Mouse (Mus musculus) intestine, postnatal 0 days (tissue): ENCODE data around the gene Rsph1. TPM values are rescaled to one million over a fixed set of nuclear protein-coding genes. Genes with fewer than 3 reads are reported as not detected.

Experiments used
- ATAC-seq: fragments of 200-750 bp; cut with Nextera tagmentation; 2 replicates; pipeline ENCODE4 v1.8.0; 2017; ENCODE audit warnings: mild to moderate bottlenecking, moderate TSS enrichment, moderate library complexity
- H3K27ac ChIP-seq: fragments of 300-500 bp; sonication (generic); 2 replicates; pipeline ENCODE4 v1.5.1; 2014; ENCODE audit warnings: mild to moderate bottlenecking, low read depth, low read length, moderate library complexity
- H3K27me3 ChIP-seq: fragments of 300-500 bp; sonication (generic); replicated peaks from 2 replicates; pipeline ENCODE4 v1.6.1; 2014; ENCODE audit warnings: low read length, mixed read lengths; ENCODE audit not compliant: control insufficient read depth, insufficient read depth
- H3K36me3 ChIP-seq: fragments of 300-500 bp; sonication (generic); 2 replicates; pipeline ENCODE4 v1.6.1; 2014; ENCODE audit warnings: mild to moderate bottlenecking, moderate library complexity; ENCODE audit not compliant: control insufficient read depth, insufficient read depth
- H3K4me1 ChIP-seq: fragments of 300-500 bp; sonication (generic); replicated peaks from 2 replicates; pipeline ENCODE4 v1.6.1; 2014; ENCODE audit warnings: antibody characterized with exemption, low read length, mixed read lengths; ENCODE audit not compliant: control insufficient read depth, insufficient read depth
- H3K4me2 ChIP-seq: fragments of 300-500 bp; sonication (generic); replicated peaks from 2 replicates; pipeline ENCODE4 v1.6.1; 2014; ENCODE audit warnings: low read depth, mild to moderate bottlenecking, moderate library complexity
- H3K4me3 ChIP-seq: fragments of 300-500 bp; sonication (generic); 2 replicates; pipeline ENCODE4 v1.5.1; 2014; ENCODE audit warnings: low read depth, low read length
- H3K9ac ChIP-seq: fragments of 300-500 bp; sonication (generic); 2 replicates; pipeline ENCODE4 v1.6.1; 2014; ENCODE audit warnings: mild to moderate bottlenecking, low read depth, low read length
- H3K9me3 ChIP-seq: fragments of 300-500 bp; sonication (generic); 2 replicates; pipeline ENCODE4 v1.6.1; 2016; ENCODE audit warnings: mixed run types; ENCODE audit not compliant: control insufficient read depth
- CTCF ChIP-seq: sonication (generic); IDR thresholded peaks from 2 replicates; pipeline ENCODE4 v1.5.1; 2016; ENCODE audit warnings: low read depth, mild to moderate bottlenecking, control low read depth, antibody characterized with exemption, moderate library complexity
- WGBS: fragments of 180-500 bp; shearing (Covaris S2); extraction: QIAGEN DNeasy Blood & Tissue Kit; methylation state at CpG from one replicate; pipeline ENCODE4 v1.1.7; 2014; 5-methylcytosine and 5-hydroxymethylcytosine counted together
- polyA plus RNA-seq: library from polyadenylated mRNA; unstranded; fragments of >200 nt; fragmentation: Nextera tagmentation; extraction: Ambion mirVana; gene quantifications from 2 replicates; pipeline ENCODE4 v1.2.1, GENCODE M21; 2015

Rsph1 gene
- polyA plus RNA-seq, 1 experiment from 2014 or later: 0.66 TPM

- Histone ChIP-seq H3K9ac (peak overlapping the region; percentile 64; the same call in 1 of the 2 replicates), H3K27ac (0 out of 2 replicates have a peak overlapping the region, but pooled peaks have one; percentile 83), H3K4me2 (peak overlapping the region; percentile 93), H3K4me3 (peak overlapping the region; percentile 60), H3K4me1 (no peaks in the 10 kb centered on the region), H3K36me3 (peaks cover 5% of the 10 kb centered on the region; the same call in 1 of the 2 replicates), H3K9me3 (no peaks in the 10 kb centered on the region), H3K27me3 (no peaks in the 10 kb centered on the region)
- ATAC-seq: peak; percentile 39
- peak; percentile 42 for TF ChIP-seq CTCF
- under 1% methylated on average over 7 of the region's 7 CpGs for WGBS
These were observed 20.3 kb upstream of the Rsph1 start for GRCm38 (mm10) chr17:31297521-31297939.

- H3K36me3 ChIP-seq: peaks cover under 1% of the 10 kb centered on the region; the same call in 1 of the 2 replicates
- WGBS: under 1% methylated on average over 65 of the region's 68 CpGs
These were observed 19.0 kb upstream of the Rsph1 start for GRCm38 (mm10) chr17:31295892-31296781.

GRCm38 (mm10) chr17:31295215-31295891, 18.2 kb upstream of the Rsph1 start:
- peak; percentile 23; the same call in 1 of the 2 replicates for ATAC-seq

More at GRCm38 (mm10) chr17:31295892-31296781, 19.0 kb upstream of the Rsph1 start:
- Histone ChIP-seq H3K4me2 (peak overlapping the region; percentile 93), H3K4me1 (no peaks in the 10 kb centered on the region), H3K27me3 (no peaks in the 10 kb centered on the region), H3K9me3 (no peaks in the 10 kb centered on the region), H3K27ac (peak overlapping the region; percentile 83), H3K4me3 (peak overlapping the region; percentile 60), H3K9ac (peak overlapping the region; percentile 64)
- peak; percentile 16 for TF ChIP-seq CTCF
- peak; percentile 70 for ATAC-seq

GRCm38 (mm10) chr17:31294363-31295214, 17.4 kb upstream of the Rsph1 start:
- H3K36me3 ChIP-seq: no peaks in the 10 kb centered on the region
- no peaks in the 10 kb centered on the region for H3K27me3 ChIP-seq
- no peaks in the 10 kb centered on the region for H3K4me1 ChIP-seq
- 84% methylated on average over 15 of the region's 15 CpGs for WGBS
- TF ChIP-seq CTCF: peak; percentile 65
- H3K9ac ChIP-seq: no peak overlapping the region
- peak overlapping the region; percentile 93; the same call in 1 of the 2 replicates for H3K4me2 ChIP-seq
- H3K9me3 ChIP-seq: no peaks in the 10 kb centered on the region
- no peak overlapping the region for H3K4me3 ChIP-seq
- no peak overlapping the region for H3K27ac ChIP-seq
- no peak for ATAC-seq

More at GRCm38 (mm10) chr17:31295215-31295891, 18.2 kb upstream of the Rsph1 start:
- Histone ChIP-seq H3K9me3 (no peaks in the 10 kb centered on the region), H3K27me3 (no peaks in the 10 kb centered on the region), H3K4me3 (peak overlapping the region; percentile 60), H3K9ac (no peak overlapping the region), H3K4me1 (no peaks in the 10 kb centered on the region), H3K36me3 (no peaks in the 10 kb centered on the region), H3K4me2 (peak overlapping the region; percentile 93), H3K27ac (peak overlapping the region; percentile 83)
- whole genome bisulfite sequencing: 43% methylated on average over 25 of the region's 25 CpGs
- TF ChIP-seq CTCF: peak; percentile 71

GRCm38 (mm10) chr17:31290859-31291258, 13.7 kb upstream of the Rsph1 start:
- Histone ChIP-seq H3K36me3 (no peaks in the 10 kb centered on the region), H3K9me3 (no peaks in the 10 kb centered on the region), H3K4me3 (no peak overlapping the region), H3K4me1 (no peaks in the 10 kb centered on the region), H3K27ac (no peak overlapping the region), H3K27me3 (no peaks in the 10 kb centered on the region), H3K4me2 (no peak overlapping the region), H3K9ac (no peak overlapping the region)
- no peak for TF ChIP-seq CTCF
- no peak for ATAC-seq
- WGBS: 67% methylated on average over 6 of the region's 6 CpGs
